Mouse (Mus musculus): Measurements from ENCODE around the gene Nup62cl. TPM values are rescaled to one million over a fixed set of nuclear protein-coding genes. Genes with fewer than 3 reads are reported as not detected.
A peak's percentile ranks its signal among the peaks of the same experiment; 100 is the strongest.

Nup62cl gene
- polyA plus RNA-seq, 2 experiments: 3.9 to 6.7 TPM

DNA sequence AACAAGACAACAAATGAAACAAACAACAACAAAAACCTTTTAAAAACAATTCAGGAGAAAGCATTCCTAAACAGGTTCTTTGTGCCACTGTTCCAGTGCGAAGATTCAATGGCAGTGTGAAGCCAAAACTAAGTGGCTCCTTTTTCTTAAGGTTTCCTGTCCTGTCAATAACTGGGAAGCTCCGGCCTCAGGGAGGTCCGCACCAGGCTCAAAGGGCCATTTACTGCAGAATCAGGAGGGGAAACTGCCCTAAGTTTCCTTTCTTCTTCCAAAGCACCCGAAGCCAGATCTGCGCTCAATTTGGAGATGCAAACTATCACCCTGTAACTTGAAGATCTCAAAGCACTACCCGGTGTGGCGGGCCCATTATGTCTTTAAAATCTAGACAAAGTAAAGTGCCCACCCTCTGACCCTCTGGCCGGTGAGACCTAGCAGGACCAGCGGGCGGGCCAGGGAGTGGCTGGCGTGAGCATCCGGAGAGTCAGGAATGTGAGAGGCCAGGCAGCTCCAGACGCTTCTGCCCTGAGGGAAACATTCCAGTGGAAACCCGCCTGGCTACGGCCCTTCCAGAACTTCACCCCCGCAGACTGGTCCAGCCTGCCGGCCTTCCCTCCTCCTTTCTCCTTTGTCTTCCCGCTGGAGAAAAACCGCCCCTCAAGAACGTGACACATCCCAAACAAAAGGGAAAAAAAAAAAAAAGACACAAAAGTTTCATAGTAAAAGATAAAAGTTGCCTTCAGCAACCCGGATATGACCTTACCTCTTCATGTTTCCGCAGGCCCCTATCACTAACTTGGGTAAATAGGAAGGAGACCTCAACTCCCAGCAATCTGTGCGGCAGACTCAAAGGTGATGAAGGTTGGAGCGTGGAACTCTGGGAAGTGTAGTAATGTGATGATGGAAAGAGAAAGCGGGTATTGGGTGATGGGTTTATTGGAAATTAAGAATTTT is 64.5 kb downstream of the Nup62cl start, which contains the start of gene Rbm41:
Gene Rbm41 (minus strand): TSS at position 856 of the 951 bp plus-strand sequence.
- 24% methylated on average over 25 of the region's 25 CpGs for WGBS
- ATAC-seq (ENCODE audit: low FRiP score, low read depth): peak; percentile 83

DNA sequence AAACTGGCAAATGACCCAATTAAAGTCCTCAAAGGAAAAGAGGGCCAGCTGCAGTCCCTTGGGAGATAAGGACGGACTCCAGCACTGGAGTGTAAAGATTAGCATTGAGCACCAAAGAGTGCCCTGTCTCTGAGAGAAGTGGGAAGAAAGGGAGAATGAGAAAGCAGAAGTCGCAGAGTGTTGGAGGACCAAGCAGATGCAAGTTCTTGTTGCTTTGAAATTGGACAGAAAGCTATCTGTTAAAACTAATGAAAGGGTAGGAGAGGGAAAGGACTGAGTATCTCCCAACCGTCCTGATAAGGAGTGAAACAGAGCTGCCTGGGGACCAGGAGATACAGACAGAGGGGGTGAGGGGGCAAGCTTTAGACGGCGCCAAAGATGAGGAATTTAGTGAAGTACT is 80.4 kb downstream of the Nup62cl start:
- no peaks in the 10 kb centered on the region for H3K4me1 ChIP-seq (ENCODE audit: control insufficient read depth, insufficient read depth, low read length)
- no peak overlapping the region for H3K27ac ChIP-seq (replicated peaks; ENCODE audit: low read depth, low read length)
- DNase-seq (ENCODE audit: low spot score) (no peak), ATAC-seq (ENCODE audit: low FRiP score, low read depth) (no peak)
- no peak overlapping the region for H3K4me2 ChIP-seq (replicated peaks; ENCODE audit: low read depth, low read length, severe bottlenecking)
- no peak overlapping the region for H3K9ac ChIP-seq (ENCODE audit: low read depth, low read length, severe bottlenecking)
- H3K4me3 ChIP-seq (replicated peaks; ENCODE audit: low read length): no peak overlapping the region
- WGBS: 78% methylated on average over 5 of the region's 5 CpGs
- no peaks in the 10 kb centered on the region for H3K27me3 ChIP-seq (ENCODE audit: control insufficient read depth, insufficient read depth, low read length)
- H3K36me3 ChIP-seq (ENCODE audit: control insufficient read depth, insufficient read depth, low read length): no peaks in the 10 kb centered on the region
- no peaks in the 10 kb centered on the region for H3K9me3 ChIP-seq (ENCODE audit: control insufficient read depth, low read length)
- TF ChIP-seq POLR2A (IDR thresholded peaks at IDR 0.05; ENCODE audit: borderline replicate concordance, extremely low read depth, insufficient read depth, insufficient read length): no peak

More for the DNA sequence above, 64.5 kb downstream of the Nup62cl start, which contains the start of gene Rbm41:
- Histone ChIP-seq H3K4me3 (replicated peaks; ENCODE audit: low read length) (peak within 1 kb of the TSS; percentile 51), H3K4me2 (replicated peaks; ENCODE audit: low read depth, low read length, severe bottlenecking) (peak within 1 kb of the TSS; percentile 45), H3K9ac (ENCODE audit: low read depth, low read length, severe bottlenecking) (peak within 1 kb of the TSS; percentile 70), H3K9me3 (ENCODE audit: control insufficient read depth, low read length) (no peaks in the 10 kb centered on the region), H3K27ac (replicated peaks; ENCODE audit: low read depth, low read length) (peak within 1 kb of the TSS; percentile 58), H3K36me3 (ENCODE audit: control insufficient read depth, insufficient read depth, low read length) (peaks cover 4% of the 10 kb centered on the region; the same call in 1 of the 2 replicates), H3K27me3 (ENCODE audit: control insufficient read depth, insufficient read depth, low read length) (no peaks in the 10 kb centered on the region), H3K4me1 (ENCODE audit: control insufficient read depth, insufficient read depth, low read length) (no peaks in the 10 kb centered on the region)
- peak; percentile 42 for DNase-seq (ENCODE audit: low spot score)
- TF ChIP-seq POLR2A (IDR thresholded peaks at IDR 0.05; ENCODE audit: borderline replicate concordance, extremely low read depth, insufficient read depth, insufficient read length): no peak

Other genes starting within 250 kb of the Nup62cl start
- gene Morc4, start 191.0 kb downstream of the Nup62cl start, polyA plus RNA-seq (2012; rRNA removed): 19.4 and 21.8 TPM in 2 replicates
- gene Morc4, start 191.0 kb downstream of the Nup62cl start, polyA plus RNA-seq (2014; fragmentation: Nextera tagmentation; extraction: Ambion mirVana): 24.0 and 31.0 TPM in 2 replicates
- gene Rbm41, start 64.1 kb downstream of the Nup62cl start, polyA plus RNA-seq (2012; rRNA removed): 4.2 and 5.1 TPM in 2 replicates
- gene Rbm41, start 64.1 kb downstream of the Nup62cl start, polyA plus RNA-seq (2014; fragmentation: Nextera tagmentation; extraction: Ambion mirVana): 5.6 and 7.6 TPM in 2 replicates
- not detected in 2 replicates for gene Pih1h3b, start 167 bp upstream of the Nup62cl start, polyA plus RNA-seq (2012; rRNA removed)
- not detected in 2 replicates for gene Pih1h3b, start 167 bp upstream of the Nup62cl start, polyA plus RNA-seq (2014; fragmentation: Nextera tagmentation; extraction: Ambion mirVana)

Data from limb, embryonic 14.5 days (tissue).